Mouse (Mus musculus) megakaryocyte, embryonic 14.5 days (primary cell): ENCODE measurements around the gene Gba2.

Experiments used
- FLI1 ChIP-seq: IDR thresholded peaks from 2 replicates; pipeline ENCODE4 v1.6.1; 2012; ENCODE audit warnings: low read length, inconsistent platforms, mixed read lengths
- GATA1 ChIP-seq: IDR thresholded peaks from 3 replicates; pipeline ENCODE4 v1.6.1; 2012; ENCODE audit warnings: mixed read lengths, low read length, inconsistent platforms, borderline replicate concordance

DNA sequence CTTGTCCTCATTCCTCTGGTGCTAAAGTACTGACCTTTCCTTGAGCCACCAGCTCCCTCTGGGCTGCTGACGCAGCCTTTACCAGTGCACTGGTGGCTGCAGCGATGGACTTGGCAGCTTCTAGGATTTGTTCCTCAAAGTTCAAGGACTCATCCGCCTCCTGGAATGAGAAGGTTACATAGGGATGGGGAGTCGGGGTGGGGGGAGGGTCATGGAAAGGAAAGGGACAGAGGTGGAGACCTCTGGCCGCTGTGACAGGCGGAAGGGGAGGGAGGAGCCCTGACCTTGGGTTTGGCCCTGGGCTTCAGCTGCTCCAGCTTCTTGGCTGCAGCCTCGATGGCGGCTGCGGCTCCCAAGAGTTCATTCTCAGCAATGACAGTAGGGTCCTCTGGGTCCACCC is 45.4 kb downstream of the Gba2 start:
- TF ChIP-seq GATA1 (no peak), FLI1 (no peak)
